Mouse (Mus musculus): ENCODE data around the gene Midn. TPM values are rescaled to one million over a fixed set of nuclear protein-coding genes. Genes with fewer than 3 reads are reported as not detected.
A peak's percentile ranks its signal among the peaks of the same experiment; 100 is the strongest.

Gene Midn
- polyA plus RNA-seq, 1 experiment from 2014 or later = 25.9 TPM

- Histone ChIP-seq H3K9me3 (replicated peaks) (no peaks in the 10 kb centered on the region), H3K4me2 (peak within 1 kb of the TSS; percentile 97), H3K4me1 (replicated peaks) (peaks cover 40% of the 10 kb centered on the region), H3K36me3 (peaks cover 28% of the 10 kb centered on the region), H3K9ac (peak within 1 kb of the TSS; percentile 81), H3K27me3 (replicated peaks) (no peaks in the 10 kb centered on the region), H3K27ac (ENCODE audit: poor library complexity, severe bottlenecking) (peak within 1 kb of the TSS; percentile 90), H3K4me3 (peak within 1 kb of the TSS; percentile 71)
- under 1% methylated on average over 69 of the region's 70 CpGs for WGBS
- ATAC-seq (ENCODE audit: insufficient number of reproducible peaks, low FRiP score) = peak; percentile 98
Measured at GRCm38 (mm10) chr10:80115290-80115943, 32.7 kb upstream of the Midn start, which contains the start of gene Stk11. Gene Stk11 (plus strand): TSS chr10:80115803.

- Histone ChIP-seq H3K36me3 (peaks cover 33% of the 10 kb centered on the region), H3K4me3 (peak overlapping the region; percentile 71), H3K9ac (peak overlapping the region; percentile 81), H3K4me1 (replicated peaks) (peaks cover 42% of the 10 kb centered on the region), H3K9me3 (replicated peaks) (no peaks in the 10 kb centered on the region), H3K4me2 (peak overlapping the region; percentile 97), H3K27ac (ENCODE audit: poor library complexity, severe bottlenecking) (peak overlapping the region; percentile 53), H3K27me3 (replicated peaks) (no peaks in the 10 kb centered on the region)
- no peak for ATAC-seq (ENCODE audit: insufficient number of reproducible peaks, low FRiP score)
- under 1% methylated on average over 53 of the region's 63 CpGs for WGBS
Measured at GRCm38 (mm10) chr10:80115944-80116335, 32.1 kb upstream of the Midn start.

GRCm38 (mm10) chr10:80116563-80116926 is 31.5 kb upstream of the Midn start:
- peak overlapping the region; percentile 53 for H3K27ac ChIP-seq (ENCODE audit: poor library complexity, severe bottlenecking)
- no peak for ATAC-seq (ENCODE audit: insufficient number of reproducible peaks, low FRiP score)
- no peaks in the 10 kb centered on the region for H3K27me3 ChIP-seq (replicated peaks)
- peaks cover 42% of the 10 kb centered on the region for H3K4me1 ChIP-seq (replicated peaks)
- peak overlapping the region; percentile 97 for H3K4me2 ChIP-seq
- peak overlapping the region; percentile 71 for H3K4me3 ChIP-seq
- peak overlapping the region; percentile 81 for H3K9ac ChIP-seq
- H3K36me3 ChIP-seq = peaks cover 37% of the 10 kb centered on the region
- no peaks in the 10 kb centered on the region for H3K9me3 ChIP-seq (replicated peaks)
- WGBS = 0% methylated on average over 27 of the region's 27 CpGs

- H3K9me3 ChIP-seq (replicated peaks) = no peaks in the 10 kb centered on the region
- no peaks in the 10 kb centered on the region for H3K27me3 ChIP-seq (replicated peaks)
- H3K4me3 ChIP-seq = peak overlapping the region; percentile 71
- peak overlapping the region; percentile 97 for H3K4me2 ChIP-seq
- H3K36me3 ChIP-seq = peaks cover 43% of the 10 kb centered on the region
- peaks cover 42% of the 10 kb centered on the region for H3K4me1 ChIP-seq (replicated peaks)
- under 1% methylated on average over 30 of the region's 30 CpGs for WGBS
- peak overlapping the region; percentile 81 for H3K9ac ChIP-seq
- peak overlapping the region; percentile 53 for H3K27ac ChIP-seq (ENCODE audit: poor library complexity, severe bottlenecking)
- ATAC-seq (ENCODE audit: insufficient number of reproducible peaks, low FRiP score) = no peak
Measured at GRCm38 (mm10) chr10:80116927-80117691, 31.0 kb upstream of the Midn start.

GRCm38 (mm10) chr10:80117736-80118135 is 30.3 kb upstream of the Midn start:
- no peak for ATAC-seq (ENCODE audit: insufficient number of reproducible peaks, low FRiP score)
- H3K27ac ChIP-seq (ENCODE audit: poor library complexity, severe bottlenecking) = 0 out of 2 replicates have a peak overlapping the region, but pooled peaks have one; percentile 53

GRCm38 (mm10) chr10:80118552-80118951 is 29.5 kb upstream of the Midn start:
- peak overlapping the region; percentile 97 for H3K4me2 ChIP-seq
- H3K4me3 ChIP-seq = peak overlapping the region; percentile 71
- H3K36me3 ChIP-seq = peaks cover 48% of the 10 kb centered on the region
- 85% methylated on average over 6 of the region's 6 CpGs for WGBS
- H3K4me1 ChIP-seq (replicated peaks) = peaks cover 43% of the 10 kb centered on the region
- ATAC-seq (ENCODE audit: insufficient number of reproducible peaks, low FRiP score) = no peak
- no peaks in the 10 kb centered on the region for H3K27me3 ChIP-seq (replicated peaks)
- no peaks in the 10 kb centered on the region for H3K9me3 ChIP-seq (replicated peaks)
- no peak overlapping the region for H3K27ac ChIP-seq (ENCODE audit: poor library complexity, severe bottlenecking)
- H3K9ac ChIP-seq = peak overlapping the region; percentile 81; the same call in 1 of the 2 replicates

More at GRCm38 (mm10) chr10:80117736-80118135, 30.3 kb upstream of the Midn start:
- peaks cover 42% of the 10 kb centered on the region for H3K4me1 ChIP-seq (replicated peaks)
- H3K27me3 ChIP-seq (replicated peaks) = no peaks in the 10 kb centered on the region
- peak overlapping the region; percentile 97 for H3K4me2 ChIP-seq
- no peaks in the 10 kb centered on the region for H3K9me3 ChIP-seq (replicated peaks)
- H3K4me3 ChIP-seq = peak overlapping the region; percentile 71
- peak overlapping the region; percentile 81 for H3K9ac ChIP-seq
- 67% methylated on average over 1 of the region's 1 CpGs for WGBS
- peaks cover 44% of the 10 kb centered on the region for H3K36me3 ChIP-seq

- Histone ChIP-seq H3K4me3 (no peak overlapping the region), H3K4me2 (no peak overlapping the region), H3K27ac (ENCODE audit: poor library complexity, severe bottlenecking) (no peak overlapping the region)
Measured at GRCm38 (mm10) chr10:80120146-80120545, 27.9 kb upstream of the Midn start.

GRCm38 (mm10) chr10:80121639-80122038 is 26.4 kb upstream of the Midn start:
- no peak overlapping the region for H3K4me2 ChIP-seq
- no peak overlapping the region for H3K4me3 ChIP-seq
- H3K36me3 ChIP-seq = peaks cover 77% of the 10 kb centered on the region
- ATAC-seq (ENCODE audit: insufficient number of reproducible peaks, low FRiP score) = no peak
- no peaks in the 10 kb centered on the region for H3K27me3 ChIP-seq (replicated peaks)
- peaks cover 51% of the 10 kb centered on the region for H3K4me1 ChIP-seq (replicated peaks)
- 85% methylated on average over 2 of the region's 2 CpGs for WGBS
- H3K9ac ChIP-seq = no peak overlapping the region
- H3K9me3 ChIP-seq (replicated peaks) = no peaks in the 10 kb centered on the region
- H3K27ac ChIP-seq (ENCODE audit: poor library complexity, severe bottlenecking) = no peak overlapping the region

More at GRCm38 (mm10) chr10:80120146-80120545, 27.9 kb upstream of the Midn start:
- Histone ChIP-seq H3K36me3 (peaks cover 62% of the 10 kb centered on the region), H3K9ac (peak overlapping the region; percentile 21; the same call in 1 of the 2 replicates), H3K4me1 (replicated peaks) (peaks cover 51% of the 10 kb centered on the region), H3K27me3 (replicated peaks) (no peaks in the 10 kb centered on the region), H3K9me3 (replicated peaks) (no peaks in the 10 kb centered on the region)
- 69% methylated on average over 2 of the region's 2 CpGs for WGBS
- ATAC-seq (ENCODE audit: insufficient number of reproducible peaks, low FRiP score) = no peak

GRCm38 (mm10) chr10:80123932-80124562 is 24.0 kb upstream of the Midn start:
- H3K4me1 ChIP-seq (replicated peaks) = peaks cover 27% of the 10 kb centered on the region
- no peak overlapping the region for H3K4me2 ChIP-seq
- 87% methylated on average over 9 of the region's 9 CpGs for WGBS
- H3K9me3 ChIP-seq (replicated peaks) = no peaks in the 10 kb centered on the region
- H3K4me3 ChIP-seq = no peak overlapping the region
- H3K27ac ChIP-seq (ENCODE audit: poor library complexity, severe bottlenecking) = no peak overlapping the region
- H3K9ac ChIP-seq = no peak overlapping the region
- ATAC-seq (ENCODE audit: insufficient number of reproducible peaks, low FRiP score) = peak; percentile 10; the same call in 1 of the 2 replicates
- H3K27me3 ChIP-seq (replicated peaks) = no peaks in the 10 kb centered on the region
- H3K36me3 ChIP-seq = peaks cover 88% of the 10 kb centered on the region

GRCm38 (mm10) chr10:80127920-80128319 is 20.2 kb upstream of the Midn start:
- no peak for ATAC-seq (ENCODE audit: insufficient number of reproducible peaks, low FRiP score)
- Histone ChIP-seq H3K27me3 (replicated peaks) (0 out of 2 replicates have a peak, but pooled peaks cover 3% of the 10 kb centered on the region), H3K4me1 (replicated peaks) (peaks cover 29% of the 10 kb centered on the region), H3K27ac (ENCODE audit: poor library complexity, severe bottlenecking) (no peak overlapping the region), H3K36me3 (peaks cover 95% of the 10 kb centered on the region), H3K9ac (no peak overlapping the region), H3K4me2 (no peak overlapping the region), H3K9me3 (replicated peaks) (no peaks in the 10 kb centered on the region), H3K4me3 (no peak overlapping the region)
- WGBS = 95% methylated on average over 8 of the region's 8 CpGs

- Histone ChIP-seq H3K9ac (no peak overlapping the region), H3K27ac (ENCODE audit: poor library complexity, severe bottlenecking) (no peak overlapping the region), H3K27me3 (replicated peaks) (peaks cover 6% of the 10 kb centered on the region), H3K4me2 (no peak overlapping the region), H3K4me3 (no peak overlapping the region), H3K36me3 (peaks cover 83% of the 10 kb centered on the region), H3K4me1 (replicated peaks) (peaks cover 25% of the 10 kb centered on the region), H3K9me3 (replicated peaks) (no peaks in the 10 kb centered on the region)
- WGBS = 92% methylated on average over 9 of the region's 9 CpGs
- no peak for ATAC-seq (ENCODE audit: insufficient number of reproducible peaks, low FRiP score)
Measured at GRCm38 (mm10) chr10:80129846-80130245, 18.2 kb upstream of the Midn start.
